Mouse (Mus musculus) spleen, postnatal 10 days (tissue): ENCODE measurements at regions not wholly inside any gene's neighbourhood (a gene's known extent, or its start where the extent isn't known, plus 50 kb on each side); places are given as distances from the start of the nearest gene placed in this dataset.

Experiments used
- DNase-seq, 2 experiments: peaks; one replicate each; pipeline ENCODE4 v3.0.0; 2021 to 2022; ENCODE audit warnings: low spot score in 2 of 2

DNA sequence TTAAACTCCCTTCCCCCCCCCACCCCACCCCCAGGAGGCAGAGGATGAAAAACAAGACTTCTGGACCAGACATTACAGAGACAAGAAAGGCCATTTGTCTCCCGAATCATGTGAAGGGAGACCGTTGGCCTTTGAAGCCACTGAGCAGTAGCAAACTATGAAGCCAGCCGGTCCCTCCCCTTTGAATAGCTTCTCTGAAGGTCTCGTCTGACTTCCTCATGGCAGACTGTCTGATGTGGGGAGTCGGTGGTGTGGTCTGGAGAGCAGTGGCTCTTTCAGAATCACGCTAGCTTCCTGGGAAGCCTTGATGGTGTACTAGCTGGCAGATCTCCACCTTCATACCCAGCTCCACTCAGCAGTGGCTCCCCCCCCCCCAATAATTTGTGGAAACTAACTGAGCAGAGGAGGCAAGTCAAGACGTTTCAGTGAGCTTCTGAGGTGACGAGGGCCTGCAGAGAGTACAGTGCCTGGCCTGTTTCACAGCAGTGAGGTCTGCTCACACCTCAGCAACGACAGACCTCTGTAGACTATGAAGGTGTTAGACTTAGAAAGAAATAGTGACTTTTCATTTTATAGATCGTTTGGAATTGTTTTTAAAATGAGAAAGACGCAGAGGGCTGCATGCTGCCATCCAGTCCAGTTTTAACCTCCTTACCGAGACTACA is 116.9 kb upstream of the Rnaseh2b start:
- no peak for DNase-seq

DNA sequence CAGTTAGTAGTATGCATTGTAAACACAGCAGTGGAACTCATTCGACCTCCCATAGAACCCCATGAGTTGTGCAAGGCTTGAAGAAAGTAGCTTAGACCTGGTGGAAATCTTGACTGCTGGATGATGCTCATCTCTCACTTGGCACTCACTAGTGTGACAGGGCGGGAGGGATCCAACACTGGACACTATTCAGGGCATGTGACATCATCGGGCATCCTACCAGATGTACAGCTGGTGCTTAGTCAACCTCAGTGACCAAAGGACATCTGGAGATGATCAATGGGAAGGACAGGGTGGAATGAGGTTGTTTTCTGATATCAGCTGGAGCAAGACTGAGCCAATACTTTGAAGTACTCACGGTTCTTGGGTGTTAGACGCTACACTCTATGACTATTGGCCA is 114.9 kb upstream of the Rnaseh2b start:
- no peak for DNase-seq

DNA sequence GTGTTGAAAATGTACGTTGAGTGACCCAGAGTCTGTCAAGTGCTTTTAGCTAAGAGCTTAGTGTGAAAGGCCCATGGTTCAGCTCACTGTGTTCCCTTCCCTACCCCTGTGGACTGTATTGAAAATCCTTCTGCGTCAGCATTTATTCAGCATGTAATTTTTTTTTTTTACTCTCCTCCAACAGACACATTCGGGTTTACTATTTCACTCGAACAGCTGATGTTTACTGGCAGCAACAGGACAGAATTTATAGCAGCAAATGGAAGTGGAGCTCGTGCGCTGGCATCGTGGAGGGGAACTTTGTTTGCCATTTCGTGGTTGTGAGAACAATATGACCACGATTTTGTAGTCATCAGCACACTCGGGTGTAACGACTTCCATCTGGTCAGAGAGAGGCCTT is 105.0 kb upstream of the Rnaseh2b start:
- no peak for DNase-seq

DNA sequence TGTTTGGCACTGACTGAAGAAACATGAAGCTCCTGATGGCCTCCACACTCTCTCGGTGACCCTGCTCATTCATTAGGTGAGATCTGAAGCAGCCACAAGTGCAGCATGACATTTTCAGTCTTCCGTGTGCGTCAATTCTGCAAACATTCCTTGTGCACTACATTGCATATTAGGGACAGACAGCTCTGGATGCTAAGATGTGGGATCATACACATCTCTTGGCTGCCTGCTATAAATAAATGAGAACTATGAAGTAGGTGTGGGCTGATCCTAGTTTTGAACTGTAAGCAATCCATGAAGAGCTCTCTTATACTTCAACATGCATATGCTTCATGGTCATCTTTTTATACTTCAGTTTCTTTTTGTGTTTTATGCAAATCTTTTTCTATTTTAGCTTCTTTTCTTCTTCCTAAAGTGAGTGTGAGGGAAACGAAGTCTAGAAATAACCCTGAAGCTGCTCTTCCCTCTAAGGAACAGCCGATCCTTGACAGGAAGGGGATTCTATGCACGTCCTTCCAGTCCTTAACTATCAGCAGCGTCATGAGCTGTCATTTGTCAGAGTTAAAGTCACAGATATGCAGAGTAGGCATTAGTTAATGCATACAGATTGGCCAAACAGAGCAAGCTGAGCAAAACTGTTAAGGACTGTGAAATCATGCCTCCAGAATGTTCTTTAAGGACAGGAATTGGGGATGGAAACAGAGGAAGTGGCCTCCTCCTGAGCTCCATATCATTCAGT is 104.1 kb upstream of the Rnaseh2b start:
- DNase-seq, result no peak

DNA sequence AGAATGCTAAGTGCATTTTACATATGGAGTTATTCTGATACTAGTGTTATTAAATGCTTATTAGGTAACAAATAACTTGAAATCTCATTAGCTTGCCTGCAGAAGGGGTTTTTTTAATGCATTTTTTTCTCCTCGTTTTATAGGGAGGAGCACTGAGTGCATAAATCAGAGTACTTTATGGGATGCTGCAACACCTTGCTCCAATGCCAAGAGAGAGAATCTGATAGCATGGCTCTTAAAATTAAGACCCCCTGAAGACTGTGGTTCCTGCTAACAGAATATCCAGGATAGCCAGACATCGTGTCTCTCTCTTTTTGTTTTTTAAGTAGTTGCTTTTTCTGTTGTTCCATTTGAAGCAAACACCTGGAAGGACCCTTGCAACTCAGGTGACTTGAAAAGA is 100.8 kb upstream of the Rnaseh2b start:
- DNase-seq, result no peak

DNA sequence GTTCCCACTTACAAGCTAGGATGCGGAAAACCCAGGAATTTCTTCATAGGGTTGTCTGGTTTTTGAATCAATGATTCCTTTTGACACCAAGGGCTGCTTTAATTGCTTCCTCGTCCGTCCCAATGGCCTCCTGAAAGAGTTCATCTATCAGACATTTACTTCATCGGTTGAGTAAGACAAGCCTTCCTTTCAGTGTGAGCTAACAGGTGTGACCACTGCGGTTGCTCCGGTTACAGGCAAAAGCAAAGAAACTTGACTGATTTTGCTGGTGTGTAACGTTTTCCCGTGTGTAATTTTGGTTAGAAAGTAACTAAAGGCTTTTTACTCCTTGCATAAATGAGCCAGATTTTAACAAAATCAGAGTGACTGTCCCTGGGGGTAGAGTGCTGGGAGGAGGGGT is 99.6 kb upstream of the Rnaseh2b start:
- no peak for DNase-seq

DNA sequence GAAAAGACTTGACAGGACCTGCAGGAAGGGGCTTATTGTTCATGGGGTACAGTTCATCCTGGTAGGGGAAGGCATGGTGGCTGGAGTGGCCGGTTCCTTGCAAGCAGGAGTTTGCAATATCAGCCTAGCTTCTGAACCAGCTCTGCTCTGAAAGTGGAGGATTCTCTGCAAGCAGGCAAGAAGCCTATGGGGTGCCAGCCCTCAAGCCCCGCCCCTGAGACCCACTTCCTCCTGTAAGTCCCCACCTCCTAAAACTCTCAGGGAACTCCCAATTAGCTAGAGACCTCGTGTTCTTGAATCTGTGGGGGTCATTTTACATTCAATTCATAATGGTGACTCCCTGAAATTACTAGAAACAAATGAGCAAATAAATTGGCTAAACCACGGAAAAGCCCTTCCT is 99.0 kb upstream of the Rnaseh2b start:
- peak in 1 of 2 experiments; percentile 25 for DNase-seq

DNA sequence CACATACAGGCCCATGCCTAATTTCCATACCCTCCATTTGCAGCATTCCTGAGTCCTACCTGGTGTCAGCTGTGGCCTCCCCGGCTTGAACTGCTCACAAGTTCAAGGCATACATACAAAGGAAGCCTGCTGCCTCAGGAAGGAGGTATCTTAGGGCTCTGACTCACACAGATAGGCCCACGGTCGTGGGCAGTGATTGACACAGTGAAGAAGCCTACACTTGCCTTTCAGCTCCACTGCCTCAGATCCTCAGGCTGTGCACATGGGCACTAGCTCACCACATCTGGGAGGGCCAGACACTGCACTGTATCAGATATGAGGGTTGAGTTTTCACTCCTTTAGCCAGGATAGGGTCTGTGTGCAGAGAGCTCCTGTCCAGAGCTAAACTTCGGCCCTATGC is 95.6 kb upstream of the Rnaseh2b start:
- DNase-seq, result no peak

DNA sequence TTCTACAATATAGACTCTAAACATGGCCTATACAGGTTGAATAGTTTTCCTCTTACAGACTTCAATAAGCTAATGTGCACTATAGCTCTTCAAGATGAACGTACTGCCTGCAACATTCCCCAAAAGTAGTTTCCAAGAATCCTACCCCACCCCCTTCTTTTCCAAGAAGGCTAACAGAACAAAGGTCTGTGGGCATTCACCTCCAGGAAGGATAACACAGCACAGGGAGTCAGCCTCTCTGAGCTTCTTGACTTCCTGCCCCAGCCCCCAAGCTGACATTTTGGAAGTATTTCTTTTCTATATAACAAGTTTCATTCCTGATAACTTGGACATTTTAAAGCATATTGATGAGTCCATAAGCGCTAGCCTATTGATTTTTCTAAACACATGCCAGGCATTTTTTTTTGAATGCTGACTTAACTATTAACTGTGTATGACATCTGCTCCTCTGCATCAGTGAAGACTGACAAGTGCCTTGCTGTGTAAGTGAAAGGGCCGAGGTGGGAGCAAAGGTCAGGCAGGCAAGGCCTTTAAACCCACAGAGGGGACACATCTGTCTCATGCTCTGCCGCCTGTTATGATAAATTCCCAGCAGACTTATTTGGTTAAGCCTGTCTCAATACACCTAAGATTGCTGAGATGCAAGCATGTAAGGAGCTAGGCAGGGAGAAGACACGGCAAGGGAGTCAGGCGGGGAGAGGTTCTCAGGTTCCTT is 93.8 kb upstream of the Rnaseh2b start:
- no peak for DNase-seq

DNA sequence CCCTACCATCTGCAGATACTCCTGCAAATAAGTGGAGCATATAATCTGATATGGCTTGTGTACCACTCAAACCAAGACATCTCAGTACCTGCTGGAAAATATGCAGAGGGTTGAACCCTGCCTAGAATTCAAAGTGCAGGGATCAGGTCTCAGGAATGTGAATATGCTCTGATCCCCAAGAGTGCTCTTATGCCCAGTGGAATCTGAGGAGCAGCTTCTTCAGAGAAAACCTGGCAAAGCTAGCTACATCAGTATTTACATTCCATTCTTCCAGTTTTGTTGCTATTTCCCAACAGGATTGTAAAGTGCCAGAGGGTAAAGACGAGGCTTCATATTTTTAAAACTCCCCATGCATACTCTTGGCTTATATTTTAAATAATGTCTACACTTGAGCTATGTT is 77.3 kb upstream of the Rnaseh2b start:
- DNase-seq, result no peak

DNA sequence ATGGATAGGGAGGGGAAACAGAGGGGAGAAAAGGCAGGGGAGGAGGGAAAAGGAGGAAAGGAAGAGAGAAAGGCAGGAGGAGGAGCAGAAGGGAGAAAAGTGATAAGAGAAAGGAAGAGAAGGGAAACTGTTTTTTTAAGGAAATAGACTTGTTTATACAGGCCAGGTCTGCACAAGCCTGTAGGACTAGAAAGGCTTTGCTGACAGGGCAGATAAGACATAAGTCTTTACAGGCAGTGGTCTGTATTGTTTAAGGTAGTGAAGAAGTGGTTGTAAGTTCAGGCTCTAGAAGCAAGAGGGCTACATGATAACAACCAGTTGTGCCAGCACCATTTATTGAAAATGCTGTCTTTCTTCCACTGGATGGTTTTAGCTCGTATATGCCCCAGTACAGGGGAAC is 75.4 kb upstream of the Rnaseh2b start:
- no peak for DNase-seq

DNA sequence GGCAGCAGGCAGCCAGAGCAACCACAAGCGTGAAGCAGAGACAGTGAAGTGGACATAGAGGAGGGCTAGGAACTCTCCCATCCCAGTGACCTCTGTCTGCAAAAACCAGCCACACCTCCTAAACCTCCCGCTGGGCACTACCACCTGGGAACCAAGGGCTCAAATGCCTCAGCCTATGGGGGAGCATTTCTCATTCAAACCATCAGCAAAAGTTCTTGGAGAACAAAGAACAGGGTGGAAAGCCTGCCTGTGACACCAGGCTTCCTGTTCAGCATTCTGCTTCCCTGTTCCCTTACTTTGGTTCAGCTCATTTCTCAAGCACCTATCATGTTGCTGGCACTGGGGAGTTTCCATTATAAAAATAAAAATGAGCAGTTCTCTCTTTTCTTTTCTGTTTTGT is 74.4 kb upstream of the Rnaseh2b start:
- no peak for DNase-seq

DNA sequence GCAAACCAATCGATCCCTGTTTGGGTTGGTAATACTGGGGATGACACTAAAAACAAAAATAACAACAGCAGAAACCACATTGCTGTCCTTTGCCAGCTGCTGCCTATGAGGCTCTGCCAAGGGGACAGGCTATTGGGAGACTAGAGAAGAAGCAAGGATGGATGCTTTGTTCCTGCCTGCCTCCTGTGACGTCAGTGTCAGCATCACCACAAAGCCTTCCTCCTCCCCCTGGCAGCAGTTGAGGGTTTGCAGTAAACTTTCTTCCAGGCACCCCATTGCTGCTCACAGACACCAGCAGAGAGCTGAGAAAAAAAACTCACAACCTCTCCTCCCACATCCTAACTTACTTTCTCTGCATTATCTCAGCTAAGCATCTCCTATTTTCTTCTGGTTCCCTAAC is 73.7 kb upstream of the Rnaseh2b start:
- DNase-seq, result no peak

DNA sequence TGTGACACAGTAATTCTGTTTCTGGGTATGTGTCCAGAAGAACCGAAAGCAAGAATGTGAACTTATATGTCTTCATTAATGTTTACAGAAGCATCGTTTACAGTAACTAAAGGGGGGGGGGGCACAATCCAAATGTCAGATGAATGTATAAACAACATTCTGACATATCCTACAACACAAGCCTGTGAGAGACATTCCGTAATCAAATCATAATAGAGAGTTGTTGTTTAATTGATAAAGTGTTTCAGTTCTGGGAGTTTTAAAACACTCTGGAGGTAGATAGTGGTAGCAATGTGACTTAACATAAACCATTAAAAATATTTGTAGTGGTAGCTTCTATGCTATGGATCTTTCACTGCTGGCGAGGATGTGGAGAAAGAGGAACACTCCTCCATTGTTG is 71.6 kb upstream of the Rnaseh2b start:
- DNase-seq, result no peak
